Mouse (Mus musculus): ENCODE measurements around the gene Liph.
"Not testable (repeated sequence)": the region's sequence is repeated elsewhere in the genome, so short reads cannot be mapped to it uniquely, and the experiment has no call there.

Gene Liph

GRCm38 (mm10) chr16:21977347-21977746, 18.1 kb downstream of the Liph start:
- in situ Hi-C loops (cut with MboI, MseI), result no loop called here

- in situ Hi-C loops (cut with MboI, MseI), result no loop called here
Measured at GRCm38 (mm10) chr16:21976203-21976602, 19.3 kb downstream of the Liph start.

DNA sequence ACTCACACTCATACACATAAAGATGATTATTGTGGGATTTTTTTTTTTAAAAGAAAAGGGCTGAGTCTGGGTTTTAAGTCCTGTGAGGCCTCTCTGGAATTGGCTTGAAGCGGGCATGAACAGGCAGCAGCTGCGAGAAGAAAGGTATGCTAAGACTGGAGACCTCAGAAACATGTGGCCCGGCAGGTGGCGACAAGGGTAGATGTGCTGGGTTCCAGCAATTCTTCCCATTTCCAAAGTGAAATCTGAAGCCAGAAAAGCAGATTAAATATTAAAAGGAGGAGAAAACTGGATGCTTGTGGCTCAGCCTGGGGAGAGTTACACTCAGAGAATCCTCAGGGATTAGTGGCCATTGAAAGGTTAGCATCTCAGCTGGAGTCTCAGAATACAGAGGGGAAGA, 24.0 kb downstream of the Liph start:
- in situ Hi-C loops (cut with MboI, MseI), result no loop called here

DNA sequence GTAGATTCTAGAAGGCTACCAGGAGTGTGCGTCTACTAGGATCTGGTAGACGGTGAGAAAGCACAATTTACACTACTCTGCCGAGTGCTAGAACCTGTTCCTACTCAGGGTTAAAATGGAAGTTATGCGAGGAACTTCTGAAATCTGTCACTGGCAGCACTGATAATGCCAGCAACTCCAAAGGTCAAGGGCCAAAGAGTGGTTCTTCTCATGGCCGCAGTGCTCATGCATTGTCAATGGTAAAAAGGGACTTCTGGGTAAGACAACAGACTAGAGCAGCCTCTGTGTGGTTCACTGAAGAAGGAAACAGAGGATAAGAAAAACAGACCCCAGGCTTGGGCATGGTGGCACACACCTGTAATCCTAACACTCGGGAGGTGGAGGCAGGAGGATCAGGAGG, 24.9 kb downstream of the Liph start:
- in situ Hi-C loops (cut with MboI, MseI), result no loop called here

- in situ Hi-C loops (cut with MboI, MseI), result no loop called here
Measured at GRCm38 (mm10) chr16:21969874-21970273, 25.6 kb downstream of the Liph start.

- in situ Hi-C loops (cut with MboI, MseI), result no loop called here
Measured at GRCm38 (mm10) chr16:21965576-21965975, 29.9 kb downstream of the Liph start.

- in situ Hi-C loops (cut with MboI, MseI), result no loop called here
Measured at GRCm38 (mm10) chr16:21955591-21955990, 39.9 kb downstream of the Liph start.

DNA sequence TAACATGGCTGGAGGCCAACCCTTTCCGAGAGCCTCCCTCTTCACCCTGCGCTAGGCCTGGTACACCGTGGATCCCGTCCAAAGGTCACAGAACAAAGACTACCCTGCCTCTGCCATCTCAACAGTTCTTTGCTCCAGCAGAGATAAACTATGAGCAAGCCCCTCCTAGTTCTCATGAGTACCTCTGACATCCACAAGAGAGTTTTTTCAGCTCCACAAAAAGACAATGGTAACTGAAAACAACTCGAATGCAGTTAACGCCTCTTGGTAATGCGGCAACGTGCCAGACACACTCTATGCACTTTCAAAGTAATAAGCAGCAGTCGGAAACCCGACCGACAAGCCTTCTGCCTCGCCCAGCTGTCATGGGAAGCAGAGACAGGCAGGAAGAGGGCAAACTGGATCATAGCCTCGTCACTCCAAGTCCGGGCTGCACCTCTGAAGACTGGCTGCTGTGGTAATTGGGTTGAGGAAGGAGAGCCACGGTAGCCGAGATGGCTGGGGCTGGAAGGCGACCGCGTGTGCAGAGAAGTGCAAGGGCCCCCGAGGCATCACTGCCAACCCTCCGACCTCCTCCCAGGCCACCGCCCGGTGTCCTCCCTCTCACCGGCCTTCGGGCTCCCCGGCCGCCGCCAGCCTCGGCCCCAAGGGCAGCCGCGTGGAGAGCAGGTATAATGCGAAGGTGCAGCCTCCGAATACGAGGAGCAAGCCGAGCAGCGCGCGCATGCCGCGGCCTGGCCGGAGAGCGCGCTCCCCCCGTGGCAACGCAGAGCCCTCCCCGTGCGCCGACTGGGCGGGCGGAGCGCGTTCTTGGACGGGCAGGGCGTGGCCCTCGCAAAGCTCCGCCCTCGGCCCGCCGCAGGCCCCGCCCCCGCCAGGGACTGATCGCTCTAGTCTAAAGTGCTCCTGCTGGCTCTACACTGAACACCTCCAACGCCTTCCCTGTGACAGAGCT, 48.4 kb downstream of the Liph start, which contains the start of gene Tmem41a:
Tmem41a (minus strand) TSS at position 792 of the 955 bp plus-strand sequence.
- in situ Hi-C loops (cut with MboI, MseI), result no loop called here

- in situ Hi-C loops (cut with MboI, MseI), result no loop called here
Measured at GRCm38 (mm10) chr16:21928471-21928870, 67.0 kb downstream of the Liph start.

DNA sequence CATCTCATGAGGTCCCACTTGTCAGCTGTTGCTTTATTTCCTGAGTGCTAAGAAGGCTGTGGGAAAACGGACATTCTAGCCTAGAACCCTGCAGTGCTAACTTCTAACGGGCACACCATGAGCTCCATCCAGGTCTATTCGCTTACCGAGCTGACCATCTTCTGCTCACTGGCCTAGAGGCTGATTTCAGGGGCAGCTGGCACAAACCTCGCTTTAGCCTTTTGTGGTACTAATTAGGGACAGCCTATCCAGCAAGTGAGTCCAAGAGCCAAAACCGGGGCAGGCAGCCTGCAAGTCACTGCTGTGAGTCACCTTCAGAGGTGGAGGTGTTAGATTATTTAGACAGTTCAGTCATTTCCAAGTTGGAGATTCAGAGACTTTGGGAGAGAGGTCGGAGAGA, 78.8 kb downstream of the Liph start:
- in situ Hi-C loops (cut with MboI, MseI), result no loop called here

DNA sequence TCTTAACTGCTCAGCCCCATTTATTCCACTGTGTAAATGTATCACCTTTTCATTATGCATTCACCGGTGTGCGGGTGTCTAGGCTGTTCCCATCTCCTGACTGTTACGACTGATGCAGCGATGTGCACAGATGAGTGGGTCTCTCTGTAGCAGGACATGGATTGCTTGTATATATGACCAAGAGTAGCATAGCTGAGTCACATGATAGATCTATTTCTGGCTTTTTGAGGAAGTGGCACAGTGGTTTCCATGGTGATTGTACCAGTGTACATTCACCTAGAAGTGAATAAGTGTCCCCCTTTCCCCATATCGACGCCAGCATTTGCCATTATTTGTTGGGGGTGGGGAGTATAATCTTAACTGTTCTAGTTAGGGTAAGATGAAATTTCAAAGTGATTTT, 82.1 kb downstream of the Liph start:
- in situ Hi-C loops (cut with MboI, MseI), result no loop called here

DNA sequence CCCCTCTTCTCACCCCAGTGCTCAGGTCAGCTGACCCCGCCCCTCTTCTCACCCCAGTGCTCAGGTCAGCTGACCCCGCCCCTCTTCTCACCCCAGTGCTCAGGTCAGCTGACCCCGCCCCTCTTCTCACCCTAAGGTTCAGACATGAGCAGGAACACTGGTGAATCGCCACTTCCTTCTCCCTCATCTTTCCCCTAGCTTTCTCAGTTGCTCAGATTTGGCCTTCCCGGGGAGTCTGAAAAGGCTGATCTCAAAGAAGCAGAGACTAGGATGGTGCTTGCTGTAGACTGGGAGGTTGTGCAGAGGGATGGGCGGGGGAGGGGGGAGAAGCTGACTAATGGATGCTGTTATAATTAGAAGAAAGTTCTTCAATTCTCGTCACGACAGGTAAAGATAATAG, 86.6 kb downstream of the Liph start:
- in situ Hi-C loops (cut with MboI, MseI), result not testable (repeated sequence)

GRCm38 (mm10) chr16:21906902-21907301, 88.6 kb downstream of the Liph start:
- in situ Hi-C loops (cut with MboI, MseI), result no loop called here

- in situ Hi-C loops (cut with MboI, MseI), result no loop called here
Measured at GRCm38 (mm10) chr16:21905996-21906395, 89.5 kb downstream of the Liph start.

- in situ Hi-C loops (cut with MboI, MseI), result no loop called here
Measured at GRCm38 (mm10) chr16:21904636-21905035, 90.8 kb downstream of the Liph start.
